Mouse (Mus musculus): ENCODE results near the gene Caprin1. TPM values are rescaled to one million over a fixed set of nuclear protein-coding genes. Genes with fewer than 3 reads are reported as not detected.

Caprin1 gene
- polyA plus RNA-seq, 1 experiment from 2014 or later, result 477 TPM

GRCm38 (mm10) chr2:103785735-103786134, 11.7 kb downstream of the Caprin1 start:
- Histone ChIP-seq H3K4me3 (no peak overlapping the region), H3K4me1 (replicated peaks) (no peaks in the 10 kb centered on the region; the same call in 1 of the 2 replicates), H3K27me3 (ENCODE audit: insufficient read depth, poor library complexity, severe bottlenecking) (no peaks in the 10 kb centered on the region), H3K27ac (no peak overlapping the region), H3K9me3 (no peaks in the 10 kb centered on the region), H3K36me3 (peaks cover 98% of the 10 kb centered on the region)
- WGBS, result 100% methylated on average over 1 of the region's 1 CpGs
- DNase-seq (ENCODE audit: low spot score), result no peak

GRCm38 (mm10) chr2:103784621-103785020, 12.8 kb downstream of the Caprin1 start:
- H3K9me3 ChIP-seq, result no peaks in the 10 kb centered on the region
- H3K36me3 ChIP-seq, result peaks cover 98% of the 10 kb centered on the region
- no peak overlapping the region for H3K27ac ChIP-seq
- H3K4me1 ChIP-seq (replicated peaks), result no peaks in the 10 kb centered on the region; the same call in 1 of the 2 replicates
- 90% methylated on average over 4 of the region's 4 CpGs for WGBS
- DNase-seq (ENCODE audit: low spot score), result peak; percentile 29
- H3K27me3 ChIP-seq (ENCODE audit: insufficient read depth, poor library complexity, severe bottlenecking), result no peaks in the 10 kb centered on the region
- no peak overlapping the region for H3K4me3 ChIP-seq

- DNase-seq (ENCODE audit: low spot score), result no peak
- H3K4me3 ChIP-seq, result 0 out of 2 replicates have a peak overlapping the region, but pooled peaks have one; percentile 78
- peaks cover 24% of the 10 kb centered on the region for H3K4me1 ChIP-seq (replicated peaks)
- no peak overlapping the region for H3K27ac ChIP-seq
- peaks cover 30% of the 10 kb centered on the region for H3K36me3 ChIP-seq
- H3K27me3 ChIP-seq (ENCODE audit: insufficient read depth, poor library complexity, severe bottlenecking), result no peaks in the 10 kb centered on the region
- 69% methylated on average over 1 of the region's 1 CpGs for WGBS
- no peaks in the 10 kb centered on the region for H3K9me3 ChIP-seq
These were observed 35.0 kb downstream of the Caprin1 start for GRCm38 (mm10) chr2:103762492-103762891.

- Histone ChIP-seq H3K27me3 (ENCODE audit: insufficient read depth, poor library complexity, severe bottlenecking) (no peaks in the 10 kb centered on the region), H3K9me3 (no peaks in the 10 kb centered on the region), H3K4me1 (replicated peaks) (peaks cover 24% of the 10 kb centered on the region), H3K36me3 (peaks cover 28% of the 10 kb centered on the region), H3K4me3 (peak overlapping the region; percentile 78), H3K27ac (no peak overlapping the region)
- DNase-seq (ENCODE audit: low spot score), result no peak
- 42% methylated on average over 4 of the region's 4 CpGs for whole genome bisulfite sequencing
These were observed 35.5 kb downstream of the Caprin1 start for GRCm38 (mm10) chr2:103761993-103762392.

GRCm38 (mm10) chr2:103760906-103761716, 36.3 kb downstream of the Caprin1 start, which contains the start of gene Nat10:
Nat10 (minus strand) TSS chr2:103761270.
- Histone ChIP-seq H3K27ac (peak within 1 kb of the TSS; percentile 82), H3K36me3 (peaks cover 28% of the 10 kb centered on the region), H3K4me3 (peak within 1 kb of the TSS; percentile 78), H3K4me1 (replicated peaks) (peaks cover 24% of the 10 kb centered on the region), H3K9me3 (no peaks in the 10 kb centered on the region), H3K27me3 (ENCODE audit: insufficient read depth, poor library complexity, severe bottlenecking) (no peaks in the 10 kb centered on the region)
- under 1% methylated on average over 47 of the region's 47 CpGs for WGBS
- peak; percentile 97 for DNase-seq (ENCODE audit: low spot score)

- peaks cover 24% of the 10 kb centered on the region for H3K4me1 ChIP-seq (replicated peaks)
- H3K27ac ChIP-seq, result peak overlapping the region; percentile 82
- DNase-seq (ENCODE audit: low spot score), result no peak
- H3K27me3 ChIP-seq (ENCODE audit: insufficient read depth, poor library complexity, severe bottlenecking), result no peaks in the 10 kb centered on the region
- peak overlapping the region; percentile 78 for H3K4me3 ChIP-seq
- H3K36me3 ChIP-seq, result peaks cover 29% of the 10 kb centered on the region
- 1% methylated on average over 12 of the region's 12 CpGs for WGBS
- H3K9me3 ChIP-seq, result no peaks in the 10 kb centered on the region
These were observed 37.0 kb downstream of the Caprin1 start for GRCm38 (mm10) chr2:103760421-103760820.

GRCm38 (mm10) chr2:103755458-103756085, 41.9 kb downstream of the Caprin1 start:
- no peak overlapping the region for H3K27ac ChIP-seq
- DNase-seq (ENCODE audit: low spot score), result no peak
- H3K4me3 ChIP-seq, result no peak overlapping the region
- WGBS, result 93% methylated on average over 9 of the region's 9 CpGs
- peaks cover 11% of the 10 kb centered on the region for H3K4me1 ChIP-seq (replicated peaks)
- H3K27me3 ChIP-seq (ENCODE audit: insufficient read depth, poor library complexity, severe bottlenecking), result no peaks in the 10 kb centered on the region
- peaks cover 66% of the 10 kb centered on the region for H3K36me3 ChIP-seq
- no peaks in the 10 kb centered on the region for H3K9me3 ChIP-seq

GRCm38 (mm10) chr2:103754614-103755013, 42.8 kb downstream of the Caprin1 start:
- H3K9me3 ChIP-seq, result no peaks in the 10 kb centered on the region
- H3K4me3 ChIP-seq, result no peak overlapping the region
- peaks cover 2% of the 10 kb centered on the region for H3K4me1 ChIP-seq (replicated peaks)
- 92% methylated on average over 3 of the region's 3 CpGs for WGBS
- peaks cover 76% of the 10 kb centered on the region for H3K36me3 ChIP-seq
- no peaks in the 10 kb centered on the region for H3K27me3 ChIP-seq (ENCODE audit: insufficient read depth, poor library complexity, severe bottlenecking)
- DNase-seq (ENCODE audit: low spot score), result no peak
- H3K27ac ChIP-seq, result no peak overlapping the region

- no peak overlapping the region for H3K4me3 ChIP-seq
- H3K27me3 ChIP-seq (ENCODE audit: insufficient read depth, poor library complexity, severe bottlenecking), result no peaks in the 10 kb centered on the region
- H3K4me1 ChIP-seq (replicated peaks), result no peaks in the 10 kb centered on the region
- H3K9me3 ChIP-seq, result no peaks in the 10 kb centered on the region
- no peak overlapping the region for H3K27ac ChIP-seq
- 95% methylated on average over 6 of the region's 6 CpGs for WGBS
- H3K36me3 ChIP-seq, result peaks cover 99% of the 10 kb centered on the region
- DNase-seq (ENCODE audit: low spot score), result no peak
These were observed 45.7 kb downstream of the Caprin1 start for GRCm38 (mm10) chr2:103751771-103752170.

- Histone ChIP-seq H3K36me3 (peaks cover 97% of the 10 kb centered on the region), H3K9me3 (no peaks in the 10 kb centered on the region), H3K4me1 (replicated peaks) (no peaks in the 10 kb centered on the region), H3K4me3 (no peak overlapping the region), H3K27ac (no peak overlapping the region), H3K27me3 (ENCODE audit: insufficient read depth, poor library complexity, severe bottlenecking) (no peaks in the 10 kb centered on the region)
- 90% methylated on average over 3 of the region's 3 CpGs for WGBS
- no peak for DNase-seq (ENCODE audit: low spot score)
These were observed 48.4 kb downstream of the Caprin1 start for GRCm38 (mm10) chr2:103749091-103749490.

GRCm38 (mm10) chr2:103747891-103748290, 49.6 kb downstream of the Caprin1 start:
- Histone ChIP-seq H3K27me3 (ENCODE audit: insufficient read depth, poor library complexity, severe bottlenecking) (no peaks in the 10 kb centered on the region), H3K27ac (no peak overlapping the region), H3K9me3 (no peaks in the 10 kb centered on the region), H3K4me3 (no peak overlapping the region), H3K36me3 (peaks cover 97% of the 10 kb centered on the region), H3K4me1 (replicated peaks) (no peaks in the 10 kb centered on the region)
- 91% methylated on average over 9 of the region's 9 CpGs for WGBS
- DNase-seq (ENCODE audit: low spot score), result no peak

GRCm38 (mm10) chr2:103746761-103747160, 50.7 kb downstream of the Caprin1 start:
- no peak for DNase-seq (ENCODE audit: low spot score)
- H3K27me3 ChIP-seq (ENCODE audit: insufficient read depth, poor library complexity, severe bottlenecking), result no peaks in the 10 kb centered on the region
- H3K4me3 ChIP-seq, result no peak overlapping the region
- H3K9me3 ChIP-seq, result no peaks in the 10 kb centered on the region
- WGBS, result 87% methylated on average over 2 of the region's 2 CpGs
- peaks cover 98% of the 10 kb centered on the region for H3K36me3 ChIP-seq
- H3K27ac ChIP-seq, result no peak overlapping the region
- no peaks in the 10 kb centered on the region for H3K4me1 ChIP-seq (replicated peaks)

GRCm38 (mm10) chr2:103746096-103746495, 51.4 kb downstream of the Caprin1 start:
- Histone ChIP-seq H3K36me3 (peaks cover 98% of the 10 kb centered on the region), H3K27ac (no peak overlapping the region), H3K4me3 (no peak overlapping the region), H3K9me3 (no peaks in the 10 kb centered on the region), H3K4me1 (replicated peaks) (no peaks in the 10 kb centered on the region), H3K27me3 (ENCODE audit: insufficient read depth, poor library complexity, severe bottlenecking) (no peaks in the 10 kb centered on the region)
- WGBS, result 89% methylated on average over 2 of the region's 2 CpGs
- DNase-seq (ENCODE audit: low spot score), result no peak
